Mouse (Mus musculus) inflammation-experienced regulatory T-cells (primary cell): ENCODE results near the gene Stab2. TPM values are rescaled to one million over a fixed set of nuclear protein-coding genes. Genes with fewer than 3 reads are reported as not detected.

Source experiments
- polyA plus RNA-seq, 2 experiments: library from polyadenylated mRNA; unstranded; fragments of 100-300 nt; shearing (Covaris generic); gene quantifications; one replicate each; pipeline ENCODE4 v1.2.1; 2017

The Stab2 gene
- 1 to 10 TPM in 1 of 2 experiments, under 1 TPM in 1; 0.06 to 2.2 TPM for polyA plus RNA-seq

DNA sequence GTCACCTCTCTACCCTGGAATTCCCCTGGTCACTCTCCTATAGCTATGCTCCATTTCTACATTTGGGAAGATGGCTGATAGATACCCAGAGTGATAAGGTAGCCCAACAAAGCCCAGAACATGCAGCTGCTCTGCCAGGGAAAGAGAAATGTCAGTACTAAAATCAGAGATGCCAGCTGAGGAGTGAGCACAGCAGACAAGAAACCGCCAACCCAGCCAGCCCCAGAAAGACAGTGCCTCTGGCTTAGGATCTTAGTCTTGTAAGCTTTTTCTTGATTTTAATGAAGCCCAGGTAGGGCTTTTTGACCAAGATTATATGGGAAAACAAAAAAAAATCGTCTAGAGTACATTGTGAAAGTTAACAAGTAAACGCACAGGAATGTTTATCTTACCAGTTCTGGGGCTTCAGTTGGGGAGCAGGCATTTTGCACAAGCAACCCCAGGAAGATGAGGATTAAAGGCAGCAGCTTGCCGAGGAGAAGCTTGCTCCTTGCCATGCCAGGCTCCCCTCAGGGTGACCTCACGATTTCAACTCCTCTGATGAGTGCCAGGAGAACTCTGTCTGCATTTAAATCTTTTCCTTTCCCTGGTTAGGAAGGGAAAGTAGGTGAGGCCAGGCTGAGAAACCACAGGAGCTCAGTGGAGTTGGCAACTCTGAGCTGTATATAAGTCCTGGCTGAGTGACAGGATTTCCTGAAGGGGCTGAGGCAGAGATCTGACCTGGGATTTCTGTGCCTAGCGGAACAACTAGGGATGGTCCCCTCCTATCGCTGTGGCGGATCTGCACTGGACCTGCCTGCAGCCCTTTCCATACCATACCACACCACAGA lies at the start of gene Stab2:
Gene Stab2 (minus strand): TSS at position 641 of the 830 bp plus-strand sequence.

Other genes starting within 250 kb of the Stab2 start
- not detected for gene Gm49358, start 244.1 kb downstream of the Stab2 start, polyA plus RNA-seq
- 1 to 10 TPM; 1.0 to 1.4 TPM for gene Nt5dc3, start 229.0 kb downstream of the Stab2 start, polyA plus RNA-seq
- gene 1700113H08Rik, start 50.0 kb upstream of the Stab2 start, polyA plus RNA-seq, result not detected